Mouse (Mus musculus) monocyte, adult 2 months (primary cell): ENCODE data around the gene Ces3a.
"Not testable (repeated sequence)": the region's sequence is repeated elsewhere in the genome, so short reads cannot be mapped to it uniquely, and the experiment has no call there.

Experiments
- DNase-seq, 2 experiments: peaks; one replicate each; pipeline ENCODE4 v3.0.0; 2022; ENCODE audit warnings: low spot score in 2 of 2, low read depth in 1 of 2

Gene Ces3a

DNA sequence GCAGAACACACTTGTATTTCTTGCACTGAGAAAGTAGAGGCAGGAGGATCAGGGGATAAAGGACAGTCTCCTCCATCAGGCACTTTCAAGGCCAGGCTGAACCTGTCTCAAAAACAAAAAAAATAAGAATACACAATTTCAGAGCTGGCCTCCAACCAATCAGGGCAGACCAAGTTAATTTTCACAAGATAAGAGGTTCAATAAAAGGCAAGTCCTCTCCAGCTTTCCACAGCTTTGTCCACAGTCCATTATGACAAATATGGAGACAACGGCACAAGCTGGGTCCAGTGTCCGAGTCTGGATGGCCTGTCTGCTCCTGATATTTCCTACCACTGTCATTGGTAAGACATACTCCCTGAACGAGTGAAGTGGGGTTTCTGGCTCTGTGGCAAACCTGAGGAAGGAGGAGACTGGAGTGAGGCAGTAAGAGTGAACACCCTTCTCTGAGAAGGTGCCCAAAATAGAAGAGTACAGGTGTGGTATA, at the start of gene Ces3a:
Ces3a (plus strand) TSS at position 231 of the 484 bp plus-strand sequence.
- no peak for DNase-seq

DNA sequence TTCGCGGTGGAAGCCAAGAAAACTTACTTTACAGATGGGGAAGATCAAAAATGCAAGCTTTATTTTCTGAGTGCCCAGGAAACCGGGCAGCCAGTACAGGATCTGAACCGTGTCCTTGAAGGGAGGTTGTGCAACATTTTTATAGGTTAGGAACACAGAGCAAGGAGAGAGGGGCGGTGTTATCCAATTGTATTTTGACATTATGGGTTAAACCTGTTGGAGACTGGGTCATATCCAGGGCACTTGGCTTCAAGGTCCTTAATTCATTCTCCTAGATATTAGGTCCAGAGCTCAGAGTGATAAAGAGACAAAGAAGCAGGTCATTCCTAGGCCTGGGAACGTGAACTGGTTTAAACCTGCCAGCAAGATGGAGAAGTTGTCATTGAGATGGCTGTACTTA, 49.2 kb upstream of the Ces3a start:
- DNase-seq = no peak

DNA sequence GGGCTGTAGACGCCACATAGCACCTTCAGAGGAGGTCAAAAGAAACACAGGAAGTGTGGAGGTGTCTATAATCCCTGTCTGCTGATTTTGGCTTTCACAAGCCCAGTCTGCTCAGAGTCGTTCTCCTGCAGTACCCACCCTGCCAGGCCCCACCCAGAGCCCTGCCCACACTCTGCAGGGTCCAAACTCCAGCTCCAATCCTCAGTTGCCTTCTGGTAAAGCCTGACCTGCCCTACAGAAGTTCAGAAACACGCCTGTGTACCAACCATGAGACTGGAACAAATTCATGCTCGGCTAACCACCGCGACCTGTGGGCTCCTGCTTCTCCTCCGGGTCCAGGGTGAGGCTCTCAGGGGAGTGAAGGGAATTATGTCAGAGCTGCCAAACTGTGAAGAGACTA, 47.8 kb upstream of the Ces3a start, which contains the start of gene Ces2h:
Ces2h (plus strand) TSS at position 268 of the 400 bp plus-strand sequence.
- DNase-seq = no peak

DNA sequence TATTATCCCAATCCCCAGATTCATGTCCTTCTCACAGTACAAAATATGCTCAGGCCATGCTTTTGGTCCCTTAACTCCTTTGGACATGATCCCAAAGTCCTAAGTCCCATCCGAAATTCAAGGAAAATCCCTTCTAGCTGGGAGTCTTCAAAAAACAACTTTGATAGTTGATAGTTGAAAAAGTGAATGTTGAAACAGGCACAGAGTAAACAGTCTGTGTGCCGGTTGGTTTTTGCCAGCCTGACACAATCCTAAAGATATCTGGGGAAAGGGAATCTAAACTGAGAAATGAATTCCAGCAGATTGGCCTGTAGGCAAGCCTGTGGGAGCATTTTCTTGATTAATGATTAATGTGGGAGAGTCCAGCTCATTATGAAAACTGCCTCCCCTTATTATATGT, 38.4 kb upstream of the Ces3a start:
- DNase-seq = no peak

DNA sequence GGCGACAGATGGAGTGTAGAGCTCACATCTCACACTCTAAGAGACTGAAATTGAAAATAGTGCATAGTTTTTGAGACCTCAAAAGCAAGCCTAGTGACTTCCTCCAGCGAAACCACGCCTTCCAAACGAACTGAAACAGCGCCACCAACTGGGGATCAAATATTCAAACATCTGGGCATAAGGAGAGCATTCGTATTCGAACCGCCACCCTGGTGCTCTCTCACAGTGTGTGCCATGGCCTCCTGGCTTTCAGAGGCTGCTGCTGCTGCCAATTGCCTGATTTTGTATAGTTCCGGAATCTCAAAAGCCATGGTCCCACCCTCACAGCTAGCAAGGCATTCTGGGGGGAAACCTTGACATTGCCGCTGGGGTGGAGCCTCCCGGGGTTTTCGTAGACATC, 37.3 kb upstream of the Ces3a start:
- DNase-seq = no peak

DNA sequence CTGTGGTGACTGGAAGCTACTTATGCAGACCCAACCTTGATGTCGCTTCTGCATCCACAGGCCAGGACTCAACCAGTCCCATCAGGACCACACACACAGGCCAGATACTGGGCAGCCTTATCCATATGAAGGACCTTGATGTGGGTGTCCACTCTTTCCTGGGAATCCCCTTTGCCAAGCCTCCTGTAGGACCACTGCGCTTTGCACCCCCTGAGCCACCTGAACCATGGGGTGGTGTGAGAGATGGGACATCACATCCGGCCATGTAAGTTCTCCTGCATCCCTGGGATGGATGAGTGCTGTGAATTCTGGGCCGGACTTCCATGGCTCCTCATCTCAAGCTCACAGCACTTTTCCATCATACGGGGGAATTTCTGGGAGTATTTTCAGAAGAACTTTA, 34.0 kb upstream of the Ces3a start:
- no peak for DNase-seq

DNA sequence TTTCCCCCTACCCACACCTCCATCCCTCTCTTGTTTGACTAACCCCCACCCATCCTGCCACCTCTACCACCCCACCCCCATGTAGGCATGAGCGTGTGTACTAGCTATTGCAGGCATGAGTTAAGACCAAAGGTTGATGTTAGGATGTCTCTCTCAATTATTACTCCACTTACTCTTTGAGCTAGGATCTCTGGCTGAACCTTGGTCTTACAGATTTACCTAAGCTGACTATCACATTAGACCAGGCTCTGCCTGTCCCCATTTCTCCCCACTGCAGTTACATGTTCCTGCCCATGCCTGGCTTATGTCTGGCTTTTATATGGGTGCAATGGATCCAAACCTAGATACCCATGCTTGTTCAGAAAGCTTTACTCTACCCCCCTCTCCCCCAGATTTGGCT, 26.4 kb upstream of the Ces3a start:
- DNase-seq = no peak

DNA sequence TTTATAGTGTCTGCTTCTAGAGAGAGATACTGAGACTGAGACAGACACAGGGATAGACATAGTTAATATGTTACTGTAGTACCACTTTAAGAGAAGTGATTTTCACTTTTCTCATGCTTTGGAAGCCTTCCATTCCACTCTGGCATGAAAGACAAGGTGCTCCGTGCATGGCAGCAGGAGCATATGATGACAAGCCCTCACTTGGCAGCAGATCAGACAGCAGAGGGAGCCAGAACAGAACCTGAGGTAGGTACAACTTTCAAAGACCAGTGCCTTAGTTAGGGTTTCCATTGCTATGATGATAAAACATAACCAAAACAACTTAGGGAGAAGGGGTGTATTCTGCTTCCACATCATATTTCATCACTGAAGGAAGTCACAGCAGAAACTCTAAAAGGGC, 25.3 kb upstream of the Ces3a start:
- DNase-seq = no peak

DNA sequence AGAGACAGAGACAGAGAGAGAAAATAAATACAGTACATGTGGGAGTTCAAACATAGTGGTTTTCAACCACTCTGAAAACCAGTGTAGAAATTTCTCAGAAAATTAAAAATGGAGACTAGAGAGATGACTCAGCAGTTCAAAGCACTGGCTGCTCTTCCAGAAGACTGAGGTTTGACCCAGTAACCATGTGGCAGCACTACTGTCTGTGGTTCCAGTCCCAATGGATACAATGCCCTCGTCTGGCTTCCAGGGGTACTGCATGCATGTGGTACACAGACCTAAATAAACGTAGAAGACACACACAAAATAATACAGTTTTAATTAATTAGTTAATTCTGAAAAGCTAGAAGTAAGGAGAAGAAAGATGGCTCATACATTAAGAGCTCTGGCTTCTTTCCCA, 23.4 kb upstream of the Ces3a start:
- DNase-seq = no peak

DNA sequence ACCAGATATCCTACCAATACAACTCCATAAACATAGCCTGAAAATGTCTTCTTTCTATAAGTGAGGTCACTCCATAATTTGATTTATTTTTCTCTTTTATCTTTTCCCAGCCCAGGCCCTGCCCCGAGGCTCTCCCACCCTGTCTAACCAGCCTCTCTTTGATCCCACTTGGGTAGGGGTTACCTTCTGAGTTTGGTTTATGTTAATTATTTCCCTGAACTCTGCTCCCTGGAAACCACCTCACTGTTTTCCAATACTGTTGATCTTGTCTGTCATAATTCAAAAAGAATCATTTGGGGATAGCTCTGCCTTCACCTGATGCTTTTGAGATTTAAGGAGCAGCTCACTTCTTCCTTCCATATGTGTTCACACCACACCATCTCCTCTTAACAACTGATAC, 4.9 kb upstream of the Ces3a start:
- no peak for DNase-seq

DNA sequence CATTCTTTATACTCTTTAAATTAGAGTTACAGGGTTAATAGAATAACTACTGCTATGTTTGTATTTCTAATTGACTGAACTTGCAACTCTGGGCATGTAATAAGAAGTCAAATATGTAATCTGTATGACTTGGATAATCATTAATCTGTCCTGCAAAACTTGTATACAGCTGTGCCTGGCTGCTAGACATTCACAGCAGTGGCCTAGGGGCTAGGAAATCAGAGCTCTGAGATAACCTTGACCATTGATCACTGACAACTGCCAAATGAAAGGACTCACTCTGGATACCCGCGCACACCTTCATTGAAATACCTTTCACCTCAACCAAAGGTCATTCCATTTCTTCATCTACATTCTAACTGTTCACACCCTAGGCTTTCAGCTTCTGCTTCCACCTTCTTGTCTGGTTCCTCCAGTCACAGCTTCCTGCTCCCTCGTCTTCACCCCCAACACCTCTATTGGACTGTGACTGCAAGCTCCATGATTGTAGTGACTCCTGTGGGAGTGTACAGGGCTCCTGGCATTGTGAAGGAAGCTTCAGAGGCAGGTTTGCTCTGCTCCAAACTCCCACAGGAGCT, 2.5 kb upstream of the Ces3a start:
- no peak for DNase-seq

DNA sequence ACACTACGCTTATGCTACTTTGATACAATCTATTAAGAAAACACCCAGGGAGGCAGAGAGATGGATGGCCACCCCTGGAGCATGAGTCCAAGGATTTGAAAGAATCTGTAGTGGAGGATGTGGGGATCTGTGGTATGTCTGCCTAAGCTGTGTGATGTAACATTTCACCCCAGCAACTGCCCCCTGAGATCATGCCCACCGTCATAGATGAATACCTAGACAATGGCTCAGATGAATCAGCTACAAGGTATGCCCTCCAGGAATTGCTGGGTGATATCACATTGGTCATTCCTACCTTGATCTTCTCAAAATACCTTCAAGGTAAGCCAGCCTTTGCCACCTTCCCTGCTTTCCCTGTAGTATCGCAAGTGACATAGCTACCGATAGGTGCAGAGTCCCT, 7.8 kb downstream of the Ces3a start:
- no peak for DNase-seq

DNA sequence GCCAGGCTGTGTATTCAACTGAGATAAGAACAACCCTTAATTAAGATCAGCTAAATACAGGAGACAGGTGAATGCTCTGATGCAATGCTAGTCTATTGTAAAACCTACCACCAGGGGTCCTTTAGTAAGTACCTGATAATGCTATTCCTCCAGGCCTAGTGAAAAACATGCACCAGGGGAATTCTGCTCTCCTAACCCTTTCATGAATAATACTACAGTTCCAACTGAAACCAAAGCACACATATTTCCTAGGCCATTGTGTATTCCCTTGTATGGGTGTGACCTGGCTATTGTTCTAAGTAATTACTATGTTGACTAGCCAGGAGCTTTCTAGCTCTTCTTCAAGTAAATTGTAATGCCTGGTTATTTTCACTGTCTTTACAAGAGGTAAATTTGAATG, 11.7 kb downstream of the Ces3a start:
- DNase-seq = no peak

DNA sequence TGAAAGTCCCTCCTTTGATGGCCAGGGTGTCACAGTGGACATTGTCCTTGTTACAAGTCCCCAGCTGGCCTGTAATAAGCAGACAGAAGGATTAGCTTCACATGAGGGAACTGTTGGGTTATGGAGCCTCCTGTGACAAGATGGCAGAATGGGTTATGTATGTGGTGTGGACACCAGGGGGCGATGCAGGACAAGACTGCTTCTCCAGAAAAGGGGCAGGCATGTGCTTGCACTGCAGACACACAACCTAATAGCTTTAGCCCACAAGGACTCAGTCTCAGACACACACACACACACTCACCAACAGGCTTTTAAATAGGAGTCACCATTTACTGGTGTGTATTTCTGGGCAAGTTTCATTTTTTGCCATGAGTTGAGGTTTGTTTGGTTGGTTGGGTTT, 18.4 kb downstream of the Ces3a start:
- DNase-seq = no peak

DNA sequence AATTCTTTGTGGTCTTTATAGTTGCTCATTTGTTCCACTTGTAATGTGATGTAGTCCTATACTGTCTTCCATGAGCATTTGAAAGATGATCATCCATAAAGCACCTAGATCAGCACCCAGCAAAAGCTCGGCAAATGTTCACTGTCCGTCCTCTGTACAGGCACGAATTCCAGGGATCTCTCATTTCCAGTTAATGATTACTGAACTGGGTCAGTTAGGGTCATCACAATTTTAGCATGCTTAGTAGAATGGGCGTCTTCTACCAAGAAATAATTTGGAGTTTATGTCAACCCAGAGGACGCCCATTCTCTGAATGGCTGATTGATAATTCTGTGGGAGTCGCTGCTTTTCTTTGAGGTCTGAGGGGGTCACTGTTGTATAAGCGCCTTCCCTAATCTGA, 19.5 kb downstream of the Ces3a start:
- DNase-seq = not testable (repeated sequence)

DNA sequence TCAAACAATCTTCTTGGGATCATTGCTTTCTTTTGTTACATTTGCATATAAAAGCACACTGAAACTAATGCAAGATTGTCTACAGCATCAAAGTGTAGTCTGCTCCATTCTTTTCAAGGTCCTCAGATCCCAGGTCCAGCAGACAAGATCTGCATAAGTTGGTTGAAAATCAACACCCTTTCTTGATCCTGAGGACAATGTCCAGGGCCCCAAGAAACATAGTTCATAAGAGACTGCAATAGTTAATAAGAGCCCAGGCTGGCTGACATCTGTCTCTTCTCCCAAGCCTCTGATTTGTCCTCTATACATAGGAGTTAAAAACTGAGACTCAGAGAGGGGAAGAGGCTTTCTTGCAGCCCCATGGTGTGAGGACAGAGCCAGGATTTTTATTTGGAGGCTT, 20.6 kb downstream of the Ces3a start:
- no peak for DNase-seq

DNA sequence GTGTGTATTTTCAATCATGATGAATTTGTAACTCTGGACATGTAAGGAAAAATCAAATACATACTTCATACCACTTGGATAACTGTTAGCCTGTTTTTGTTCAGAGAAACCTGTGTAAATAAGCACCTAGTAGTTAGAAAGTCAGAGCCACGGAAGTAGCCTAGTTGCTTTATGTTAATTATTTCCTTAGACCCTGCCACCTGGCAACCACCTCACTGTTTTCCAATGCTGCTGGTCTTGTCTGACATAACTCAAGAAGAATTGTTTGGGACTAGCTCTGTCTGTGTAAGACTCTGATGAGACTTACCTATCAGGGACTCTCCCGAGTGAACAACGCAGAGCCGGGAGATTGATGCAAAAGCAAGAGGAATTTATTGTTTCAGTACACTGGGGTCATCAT, 28.2 kb downstream of the Ces3a start:
- DNase-seq = no peak

DNA sequence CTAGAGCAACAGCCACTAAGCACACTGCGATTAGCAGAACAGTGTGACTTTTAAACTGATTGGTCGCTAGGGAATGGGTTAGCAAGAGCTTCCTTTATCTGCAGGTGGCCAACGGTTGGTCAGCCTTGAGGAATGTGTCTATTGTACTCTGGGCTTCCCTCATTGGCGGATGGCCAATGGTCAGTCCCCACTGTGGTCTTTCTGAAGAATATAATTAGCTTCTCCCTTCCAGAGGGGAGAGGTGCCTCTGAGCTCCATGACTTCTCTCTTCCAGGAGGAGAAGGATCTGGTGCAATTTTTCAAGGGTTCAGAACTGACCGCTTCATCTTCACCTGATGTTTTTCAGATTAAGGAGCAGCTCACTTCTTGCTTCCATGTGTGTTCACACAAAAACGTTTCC, 28.7 kb downstream of the Ces3a start:
- no peak for DNase-seq

DNA sequence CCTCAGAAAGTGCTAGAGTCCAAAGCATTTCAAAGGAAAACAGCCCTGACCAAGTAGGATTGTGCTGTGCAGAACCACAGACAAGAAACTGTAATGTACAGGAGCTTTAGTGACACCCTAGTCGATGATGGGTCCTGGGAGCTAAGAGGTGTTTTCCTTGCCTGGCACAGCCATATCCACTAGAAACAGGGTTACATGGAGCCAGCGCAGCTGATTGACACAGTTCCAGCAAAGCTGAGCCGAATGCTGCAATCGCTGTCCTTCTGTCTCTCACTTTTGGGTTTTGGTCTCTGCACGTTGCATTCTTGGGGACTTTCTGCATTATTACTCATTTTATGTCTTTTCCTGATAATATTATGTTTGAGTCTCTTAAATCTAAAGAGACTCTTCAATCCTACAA, 30.2 kb downstream of the Ces3a start:
- no peak for DNase-seq

DNA sequence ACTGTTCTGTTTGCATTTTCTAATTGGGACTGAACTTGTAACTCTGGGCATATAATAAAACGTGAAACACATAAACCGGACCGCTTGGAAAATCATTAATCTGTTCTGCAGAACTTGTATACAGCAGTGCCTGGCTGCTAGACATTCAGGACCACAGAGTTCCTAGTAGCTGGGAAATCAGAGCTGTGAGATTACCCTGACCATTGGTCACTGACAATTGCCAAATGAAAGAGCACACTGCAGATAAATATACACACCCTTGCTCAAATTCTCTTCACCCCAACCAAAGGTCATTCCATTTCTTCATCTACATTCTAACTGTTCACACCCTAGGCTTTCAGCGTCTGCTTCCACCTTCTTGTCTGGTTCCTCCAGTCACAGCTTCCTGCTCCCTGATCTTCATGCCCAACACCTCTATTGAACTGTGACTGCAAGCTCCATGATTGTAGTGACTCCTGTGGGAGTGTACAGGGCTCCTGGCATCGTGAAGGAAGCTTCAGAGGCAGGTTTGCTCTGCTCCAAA, 32.5 kb downstream of the Ces3a start:
- no peak for DNase-seq

DNA sequence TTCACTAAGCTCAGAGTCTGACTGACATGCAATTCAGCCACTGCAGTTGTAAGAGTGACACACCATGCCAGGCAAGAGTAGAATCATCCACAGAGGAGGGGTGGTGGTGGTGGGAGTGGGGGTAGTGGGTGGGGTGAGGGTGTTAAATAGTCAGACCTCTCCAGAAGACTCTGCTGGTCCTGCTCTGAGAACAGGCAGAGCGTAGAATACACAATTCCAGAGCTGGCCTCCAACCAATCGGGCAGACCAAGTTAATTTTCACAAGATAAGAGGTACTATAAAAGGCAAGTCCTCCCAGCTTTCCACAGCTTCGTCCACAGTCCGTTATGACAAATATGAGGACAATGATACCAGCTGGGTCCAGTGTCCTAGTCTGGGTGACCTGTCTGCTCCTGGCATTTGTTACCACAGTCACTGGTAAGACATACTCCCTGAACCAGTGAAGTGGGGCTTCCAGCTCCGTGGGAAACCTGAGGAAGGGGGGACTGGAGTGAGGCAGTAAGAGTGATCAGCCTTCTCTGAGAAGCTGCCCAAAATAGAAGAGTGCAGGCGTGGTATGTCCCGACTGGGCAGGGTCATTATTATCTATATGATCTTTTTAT, 35.1 kb downstream of the Ces3a start, which contains the start of gene Ces3b:
Ces3b (plus strand) TSS at position 305 of the 602 bp plus-strand sequence.
- no peak for DNase-seq

DNA sequence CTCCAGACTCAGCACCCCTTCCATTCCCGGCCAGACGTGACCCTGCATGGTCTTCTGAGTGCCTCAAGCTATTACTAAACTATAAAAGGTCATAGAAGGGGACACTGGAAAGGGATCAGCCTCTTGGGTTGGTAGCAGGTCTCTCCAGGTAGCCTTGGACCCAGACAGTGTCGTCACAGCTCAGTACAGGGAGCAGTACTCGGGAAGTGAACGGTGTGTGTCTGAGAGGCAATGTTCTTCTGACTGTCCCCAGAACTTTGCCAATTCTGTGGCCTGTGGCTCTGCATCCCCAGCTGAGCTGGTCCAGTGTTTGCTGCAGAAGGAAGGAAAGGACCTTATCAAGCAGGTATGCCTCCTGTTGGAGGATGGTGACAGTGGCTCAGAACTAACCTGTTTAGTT, 39.8 kb downstream of the Ces3a start:
- DNase-seq = not testable (repeated sequence)

DNA sequence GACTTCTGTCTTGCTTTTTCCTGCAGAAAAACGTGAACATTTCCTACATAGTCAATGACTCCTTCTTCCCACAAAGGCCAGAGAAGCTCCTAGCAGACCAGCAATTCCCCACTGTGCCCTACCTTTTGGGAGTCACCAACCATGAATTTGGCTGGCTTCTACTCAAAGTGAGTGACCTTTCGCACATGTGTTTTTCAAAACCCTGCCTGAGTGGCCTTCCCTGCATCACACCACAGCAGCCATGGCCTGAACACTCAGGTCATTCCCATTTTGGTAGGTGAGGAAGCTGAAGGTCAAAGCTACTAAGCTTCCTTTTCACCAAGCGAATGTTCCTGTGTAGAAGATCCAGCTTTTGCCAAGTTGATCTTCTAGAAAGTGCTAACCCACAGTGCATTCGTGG, 40.2 kb downstream of the Ces3a start:
- DNase-seq = no peak
